Mouse (Mus musculus) v-Abl transformed pro-B cells (cell line): Measurements from ENCODE around the gene Spsb1.

Experiments
- in situ Hi-C, 2 experiments: fragments of 400-800 bp; cut with MboI; formaldehyde crosslinking; loops; one replicate each; pipeline ENCODE4 v1.15.1; 2025; ENCODE audit not compliant: unreplicated experiment in 2 of 2

Spsb1 gene

GRCm38 (mm10) chr4:149958566-149958965, 3.7 kb upstream of the Spsb1 start:
- in situ Hi-C loops = loop anchor here (5.0 to 10.0 kb wide), 4 partner anchors 104 to 236 kb away; no protein-coding TSS in a partner anchor

- in situ Hi-C loops = loop anchor here (5.0 to 10.0 kb wide), 4 partner anchors 101 to 234 kb away; no protein-coding TSS in a partner anchor
Observed at GRCm38 (mm10) chr4:149956048-149956447, 1.2 kb upstream of the Spsb1 start.

GRCm38 (mm10) chr4:149955631-149956030, 788 bp upstream of the Spsb1 start:
- in situ Hi-C loops = loop anchor here (5.0 to 10.0 kb wide), 4 partner anchors 101 to 233 kb away; no protein-coding TSS in a partner anchor

GRCm38 (mm10) chr4:149953621-149954481, 992 bp downstream of the Spsb1 start:
- in situ Hi-C loops = loop anchor here (5.0 to 10.0 kb wide), 2 partner anchors 37 to 99 kb away; no protein-coding TSS in a partner anchor

- in situ Hi-C loops = loop anchor here (5.0 to 10.0 kb wide), 2 partner anchors 35 to 97 kb away; no protein-coding TSS in a partner anchor
Observed at GRCm38 (mm10) chr4:149952201-149952600, 2.6 kb downstream of the Spsb1 start.

- in situ Hi-C loops = loop anchor here (5.0 to 10.0 kb wide), 2 partner anchors 34 to 96 kb away; no protein-coding TSS in a partner anchor
Observed at GRCm38 (mm10) chr4:149951201-149951600, 3.6 kb downstream of the Spsb1 start.

GRCm38 (mm10) chr4:149949691-149950090, 5.2 kb downstream of the Spsb1 start:
- in situ Hi-C loops = loop anchor here (5.0 to 10.0 kb wide), 3 partner anchors 32 to 95 kb away; no protein-coding TSS in a partner anchor

- in situ Hi-C loops = loop anchor here in 1 of 2 experiments (10.0 kb wide), 1 partner anchor 53 kb away; no protein-coding TSS in a partner anchor
Observed at GRCm38 (mm10) chr4:149948119-149948518, 6.7 kb downstream of the Spsb1 start.

- in situ Hi-C loops = loop anchor here in 1 of 2 experiments (10.0 kb wide), 1 partner anchor 53 kb away; no protein-coding TSS in a partner anchor
Observed at GRCm38 (mm10) chr4:149947396-149947795, 7.4 kb downstream of the Spsb1 start.

GRCm38 (mm10) chr4:149945194-149945593, 9.6 kb downstream of the Spsb1 start:
- in situ Hi-C loops = loop anchor here in 1 of 2 experiments (10.0 kb wide), 1 partner anchor 50 kb away; no protein-coding TSS in a partner anchor

GRCm38 (mm10) chr4:149944214-149944613, 10.6 kb downstream of the Spsb1 start:
- in situ Hi-C loops = loop anchor here in 1 of 2 experiments (10.0 kb wide), 1 partner anchor 49 kb away; no protein-coding TSS in a partner anchor

GRCm38 (mm10) chr4:149942831-149943741, 11.8 kb downstream of the Spsb1 start:
- in situ Hi-C loops = loop anchor here in 1 of 2 experiments (10.0 kb wide), 1 partner anchor 48 kb away; no protein-coding TSS in a partner anchor

- in situ Hi-C loops = loop anchor here in 1 of 2 experiments (10.0 kb wide), 1 partner anchor 46 kb away; no protein-coding TSS in a partner anchor
Observed at GRCm38 (mm10) chr4:149941067-149941755, 13.6 kb downstream of the Spsb1 start.

- in situ Hi-C loops = no loop called here
Observed at GRCm38 (mm10) chr4:149938701-149939100, 16.1 kb downstream of the Spsb1 start.

GRCm38 (mm10) chr4:149936921-149937320, 17.9 kb downstream of the Spsb1 start:
- in situ Hi-C loops = no loop called here

GRCm38 (mm10) chr4:149935470-149935869, 19.4 kb downstream of the Spsb1 start:
- in situ Hi-C loops = no loop called here

- in situ Hi-C loops = no loop called here
Observed at GRCm38 (mm10) chr4:149933519-149934245, 21.2 kb downstream of the Spsb1 start.

- in situ Hi-C loops = no loop called here
Observed at GRCm38 (mm10) chr4:149933025-149933424, 21.8 kb downstream of the Spsb1 start.
